Mouse (Mus musculus) cerebellum, postnatal 14 days (tissue): Measurements from ENCODE around the gene Prpf6.
A peak's percentile ranks its signal among the peaks of the same experiment; 100 is the strongest.

Experiments used
- DNase-seq, 2 experiments: peaks; one replicate each; pipeline ENCODE4 v3.0.0; 2021; ENCODE audit warnings: mixed read lengths in 2 of 2

Gene Prpf6

GRCm38 (mm10) chr2:181580131-181580772, 11.4 kb upstream of the Prpf6 start:
- no peak for DNase-seq

- DNase-seq: peak; percentile 84 to 88
Observed at GRCm38 (mm10) chr2:181581016-181581401, 10.7 kb upstream of the Prpf6 start.

DNA sequence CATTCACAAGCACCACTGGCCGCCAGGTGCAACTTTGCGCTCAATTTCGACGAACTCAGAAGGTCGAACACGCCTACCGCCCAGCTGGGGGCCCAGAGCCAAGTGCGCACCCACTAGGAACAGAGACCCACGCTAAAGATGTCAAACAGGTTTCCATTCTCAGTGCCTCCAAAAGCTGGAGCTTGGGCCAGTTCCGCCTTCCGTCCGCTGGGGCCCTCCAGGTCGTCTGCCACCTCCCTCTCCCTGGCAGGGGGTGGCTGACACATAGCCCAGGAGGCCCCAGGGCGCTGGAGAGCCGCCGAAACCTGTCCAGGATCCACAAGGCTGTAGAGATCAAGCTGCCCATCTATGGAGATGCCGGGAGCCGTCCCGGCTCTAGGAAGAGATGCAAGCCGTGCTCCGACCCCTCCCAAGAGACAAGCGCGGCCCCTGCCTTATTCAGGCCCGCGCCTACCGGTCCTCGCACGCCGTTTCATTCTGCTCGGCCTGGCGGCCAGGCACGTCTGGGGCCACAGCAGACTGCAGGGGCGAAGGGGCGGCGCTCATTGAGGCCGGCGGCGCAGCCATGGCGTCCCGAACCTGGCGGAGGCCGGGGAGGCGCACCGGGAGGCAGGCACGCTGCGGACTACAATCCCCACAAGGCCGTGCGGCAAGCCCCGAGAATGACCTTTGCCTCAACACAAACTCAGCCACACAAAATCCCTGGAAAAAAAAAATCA, 10.1 kb upstream of the Prpf6 start:
- peak; percentile 88 to 91 for DNase-seq

DNA sequence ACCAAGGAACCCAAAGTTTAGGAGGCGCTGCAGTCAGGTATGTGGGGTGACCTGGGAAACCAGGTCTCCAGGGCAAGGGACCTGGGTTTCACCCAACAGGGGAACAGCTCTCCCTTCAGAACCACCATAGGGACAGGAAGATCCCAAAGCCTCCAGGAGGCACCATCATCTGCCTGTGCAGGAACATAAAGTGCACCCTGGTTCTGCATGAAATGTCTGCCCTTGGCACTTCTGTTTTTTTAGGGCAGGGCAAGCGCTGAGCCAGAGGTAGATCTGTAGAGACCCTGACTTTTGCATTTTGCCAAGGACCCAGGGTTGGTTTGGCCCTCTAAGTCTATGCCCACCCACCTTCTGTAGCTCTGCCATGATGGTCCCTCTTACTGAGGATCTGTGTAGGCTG, 9.3 kb upstream of the Prpf6 start:
- no peak for DNase-seq

GRCm38 (mm10) chr2:181582939-181583338, 8.7 kb upstream of the Prpf6 start:
- DNase-seq: no peak

- DNase-seq: no peak
Observed at GRCm38 (mm10) chr2:181583460-181584257, 8.0 kb upstream of the Prpf6 start.

DNA sequence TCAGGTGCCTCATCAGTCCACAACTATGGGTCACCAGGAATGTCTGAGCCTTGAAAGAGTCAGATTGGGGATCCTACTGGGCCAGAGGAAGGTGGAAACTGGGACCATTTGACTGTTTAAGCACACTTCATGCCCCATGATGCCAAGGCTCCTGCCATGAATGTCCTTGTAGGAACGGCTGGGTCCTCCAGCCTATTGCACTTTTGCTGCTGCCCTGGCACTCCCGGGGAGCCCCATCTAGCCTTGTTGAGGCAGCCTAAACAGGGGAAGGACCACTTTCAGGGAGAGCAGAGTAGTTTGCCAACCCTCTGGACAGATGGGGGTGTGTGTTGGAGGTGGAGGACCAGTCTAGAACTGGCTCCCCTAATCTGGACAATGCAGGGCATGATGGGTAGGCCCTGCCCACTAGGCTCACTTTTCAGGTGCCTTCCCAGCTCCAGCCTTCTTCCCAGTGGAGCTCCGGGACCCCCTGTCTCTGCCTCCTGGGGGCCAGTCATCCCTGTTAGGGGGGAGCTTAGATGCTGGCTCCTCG, 7.2 kb upstream of the Prpf6 start, which contains the start of gene Uckl1:
Uckl1 (minus strand) TSS at position 482 of the 532 bp plus-strand sequence.
- DNase-seq: no peak

GRCm38 (mm10) chr2:181585506-181585905, 6.2 kb upstream of the Prpf6 start:
- no peak for DNase-seq

DNA sequence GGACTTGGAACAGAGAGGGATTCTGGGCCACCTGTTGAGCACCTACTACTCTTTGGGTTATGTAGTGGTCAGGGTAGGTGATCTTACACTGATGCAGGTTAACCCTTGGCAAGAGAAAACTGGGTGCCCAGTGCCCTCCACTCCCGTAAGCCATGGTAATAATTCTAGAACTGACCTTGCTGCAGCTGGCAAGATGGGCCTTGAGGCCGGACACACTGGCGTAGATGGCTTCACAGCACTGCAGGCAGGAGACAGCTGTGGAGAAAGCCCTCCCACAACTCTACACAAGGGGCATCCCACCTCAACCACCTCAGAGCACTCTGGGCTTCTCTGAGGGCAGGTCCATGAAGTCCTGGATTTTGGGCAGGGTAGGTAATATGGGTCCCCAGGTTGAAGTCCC, 5.5 kb upstream of the Prpf6 start:
- no peak for DNase-seq

GRCm38 (mm10) chr2:181587796-181588195, 3.9 kb upstream of the Prpf6 start:
- no peak for DNase-seq

GRCm38 (mm10) chr2:181588229-181588780, 3.4 kb upstream of the Prpf6 start:
- DNase-seq: no peak

DNA sequence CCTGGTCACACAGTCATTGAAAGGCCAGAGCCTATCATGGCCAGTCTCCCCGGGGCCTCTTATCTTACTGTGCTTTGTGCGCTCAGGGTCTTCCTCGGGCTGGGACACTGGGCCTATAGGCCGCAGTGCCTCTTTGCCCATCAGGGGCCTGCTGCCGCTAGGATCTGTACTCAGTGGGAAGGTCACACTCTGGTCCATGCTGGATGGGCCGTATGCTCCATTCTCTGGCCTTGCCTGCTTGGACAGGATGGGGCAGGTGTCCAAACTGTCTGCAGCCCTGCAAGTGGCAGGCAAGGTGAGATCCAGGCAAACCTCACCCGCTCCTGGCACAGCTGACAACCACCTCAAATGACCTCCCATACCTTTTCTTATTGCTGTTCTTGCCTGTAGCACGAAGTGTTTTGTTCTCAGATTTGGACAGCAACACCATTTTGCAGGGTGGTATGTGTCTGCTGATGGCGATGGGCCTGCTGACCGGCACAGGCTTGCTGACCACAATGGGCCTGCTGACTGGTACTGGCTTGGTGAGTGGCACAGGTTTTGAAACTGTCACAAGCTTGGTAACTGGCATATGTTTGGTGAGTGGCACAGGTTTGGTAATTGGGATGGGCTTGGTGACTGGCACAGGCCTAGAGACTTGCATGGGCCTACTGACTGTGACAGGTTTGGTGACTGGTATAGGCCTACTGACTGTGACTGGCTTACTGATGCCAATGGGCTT, 2.5 kb upstream of the Prpf6 start:
- no peak for DNase-seq

DNA sequence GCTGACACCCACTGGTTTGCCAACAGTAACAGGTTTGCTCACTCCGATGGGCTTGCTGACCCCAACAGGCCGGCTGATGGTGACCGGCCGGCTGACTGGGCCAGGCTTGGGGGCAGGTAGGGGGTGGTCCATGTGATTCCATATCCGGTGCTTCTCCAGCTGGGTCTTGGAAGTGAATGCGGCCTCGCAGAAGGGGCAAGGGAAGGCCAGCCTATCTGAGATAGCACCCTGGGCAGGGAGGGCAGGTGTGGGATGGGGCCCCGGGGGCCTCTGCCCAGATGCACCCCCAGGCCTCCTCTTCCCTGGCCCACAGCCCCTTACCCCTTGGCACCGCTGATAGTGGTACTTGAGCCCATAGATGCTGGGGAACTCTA, 1.9 kb upstream of the Prpf6 start:
- no peak for DNase-seq

DNA sequence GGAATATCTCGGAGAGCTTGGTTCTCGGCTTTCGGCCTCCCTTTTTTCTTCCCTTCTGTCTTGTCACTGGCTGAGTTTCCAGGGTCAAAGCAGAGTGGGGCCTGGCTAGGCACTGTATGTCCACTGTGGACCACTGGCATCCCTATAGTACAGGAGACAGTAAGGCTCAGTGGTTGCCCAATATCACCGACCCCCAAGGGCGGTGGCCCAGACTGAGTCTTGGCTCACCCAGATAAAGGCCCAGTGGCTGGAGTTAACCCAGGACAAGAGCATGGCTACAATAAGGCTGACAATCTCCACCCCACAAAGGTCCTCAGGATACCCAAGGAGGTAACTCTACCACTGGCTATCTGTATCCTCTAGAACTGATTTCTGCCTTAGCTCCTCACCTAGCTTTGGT, 1.2 kb upstream of the Prpf6 start:
- no peak for DNase-seq

DNA sequence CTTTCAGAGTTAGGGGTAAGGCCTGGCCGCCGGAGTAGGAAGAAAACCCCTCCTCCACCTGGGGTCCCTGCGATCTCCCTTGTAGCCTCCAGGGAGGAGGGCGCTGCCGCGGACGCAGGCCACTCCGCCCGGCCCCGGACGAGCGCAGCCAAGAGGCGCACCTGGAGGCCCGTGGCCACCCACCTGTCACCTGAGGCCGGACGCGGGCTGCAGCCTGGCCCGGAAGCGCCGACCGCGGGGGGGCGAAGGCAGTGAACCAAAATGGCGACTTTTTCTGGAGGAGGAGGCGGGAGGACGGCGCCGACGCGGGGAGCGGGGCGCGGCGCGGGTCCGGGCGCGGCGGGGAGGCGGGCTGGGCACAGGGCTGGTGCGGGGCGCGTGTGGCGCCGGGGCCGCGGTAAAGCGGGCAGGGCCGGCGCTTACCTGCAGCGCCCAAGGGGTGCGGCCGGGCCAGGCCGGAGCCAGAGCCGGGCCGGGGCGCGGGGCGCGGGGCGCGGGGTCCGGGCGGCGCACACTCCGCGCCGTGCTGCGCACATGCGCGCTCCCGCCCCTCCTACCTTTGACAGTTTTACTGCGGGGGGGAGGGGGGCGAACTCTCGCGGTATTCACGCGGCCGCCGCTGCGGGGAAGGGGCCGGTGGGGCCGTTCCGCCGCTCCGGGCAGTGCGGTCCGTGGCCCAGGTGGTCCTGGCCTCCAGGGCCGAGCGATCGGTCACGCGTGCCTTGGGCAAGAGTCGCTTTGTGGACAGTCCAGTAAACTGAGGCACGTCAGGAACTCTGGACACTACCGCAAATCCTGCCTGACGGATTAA, 768 bp downstream of the Prpf6 start, which contains the start of gene Zfp512b:
Zfp512b (minus strand) TSS at position 573 of the 811 bp plus-strand sequence.
- DNase-seq: peak; percentile 88 to 89

DNA sequence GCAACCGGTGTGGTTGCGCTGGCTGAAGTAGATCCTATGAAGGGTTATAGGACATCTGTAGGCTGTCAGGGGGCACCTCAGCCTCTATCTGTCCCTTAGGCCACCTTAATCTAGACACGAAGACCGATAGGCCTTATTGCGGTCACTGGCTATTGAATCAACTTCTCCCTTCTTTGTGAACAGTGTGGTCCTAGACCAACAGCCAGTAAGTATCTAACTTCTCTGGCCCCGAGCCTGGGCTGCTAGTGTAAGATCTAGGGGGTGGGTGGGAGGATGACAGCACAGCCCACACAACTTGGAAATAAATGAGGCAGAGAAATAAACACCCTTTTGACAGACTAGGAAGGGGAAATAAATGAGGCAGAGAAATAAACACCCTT, 1.4 kb downstream of the Prpf6 start:
- DNase-seq: no peak

DNA sequence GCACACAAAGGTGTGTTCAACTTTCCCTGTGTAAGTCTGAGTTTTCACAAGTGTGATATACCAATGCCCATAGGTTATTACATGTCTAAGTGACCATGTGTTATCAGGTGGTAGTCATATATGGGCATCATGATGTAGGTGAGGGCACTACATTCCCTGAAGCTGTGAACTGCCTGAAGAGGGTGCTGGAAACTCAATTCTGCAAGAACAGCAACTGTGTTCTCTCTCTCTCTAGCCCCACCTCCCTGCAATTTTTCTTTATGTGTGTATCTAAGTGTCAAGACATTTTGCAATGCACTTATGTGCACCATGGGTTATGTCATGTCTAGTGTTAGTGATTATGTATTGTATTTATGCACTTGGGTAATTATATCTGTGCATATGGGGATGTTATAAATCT, 2.3 kb downstream of the Prpf6 start:
- DNase-seq: no peak

DNA sequence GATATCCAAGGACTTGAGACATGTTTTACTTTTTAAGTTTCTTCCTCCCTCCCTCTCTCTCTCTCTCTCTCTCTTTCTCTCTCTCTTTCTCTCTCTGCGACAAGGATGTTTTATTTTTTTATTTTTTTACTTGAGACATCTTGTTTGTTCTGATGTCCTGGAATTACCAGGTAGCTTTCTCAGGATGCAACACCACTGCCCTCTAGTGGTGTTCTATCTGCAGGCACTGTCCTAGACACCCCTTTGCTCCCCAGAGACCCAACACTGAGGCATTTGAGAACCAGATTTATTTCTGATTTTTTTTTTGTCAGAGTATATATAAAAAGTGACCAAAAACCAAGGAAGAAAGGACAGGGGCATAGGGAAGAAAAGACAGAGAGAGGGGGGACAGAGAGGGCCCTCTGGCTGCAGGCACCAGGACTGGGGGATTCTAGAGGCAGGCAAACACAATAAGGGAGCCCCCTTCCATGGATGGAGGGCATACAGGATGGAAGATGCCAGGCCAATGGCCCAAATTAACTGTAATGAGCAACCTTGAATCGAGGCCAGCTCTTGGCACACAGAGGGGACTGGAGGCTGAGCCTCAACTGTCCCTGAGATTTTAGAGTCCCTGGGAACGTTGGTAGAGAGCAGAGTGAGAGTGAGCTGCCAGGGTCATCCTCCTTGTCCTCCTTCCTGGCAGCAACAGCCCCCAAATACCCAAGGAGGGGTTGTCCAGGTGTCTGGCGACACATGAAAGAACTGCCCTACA, 3.5 kb downstream of the Prpf6 start:
- peak; percentile 82 to 84 for DNase-seq

DNA sequence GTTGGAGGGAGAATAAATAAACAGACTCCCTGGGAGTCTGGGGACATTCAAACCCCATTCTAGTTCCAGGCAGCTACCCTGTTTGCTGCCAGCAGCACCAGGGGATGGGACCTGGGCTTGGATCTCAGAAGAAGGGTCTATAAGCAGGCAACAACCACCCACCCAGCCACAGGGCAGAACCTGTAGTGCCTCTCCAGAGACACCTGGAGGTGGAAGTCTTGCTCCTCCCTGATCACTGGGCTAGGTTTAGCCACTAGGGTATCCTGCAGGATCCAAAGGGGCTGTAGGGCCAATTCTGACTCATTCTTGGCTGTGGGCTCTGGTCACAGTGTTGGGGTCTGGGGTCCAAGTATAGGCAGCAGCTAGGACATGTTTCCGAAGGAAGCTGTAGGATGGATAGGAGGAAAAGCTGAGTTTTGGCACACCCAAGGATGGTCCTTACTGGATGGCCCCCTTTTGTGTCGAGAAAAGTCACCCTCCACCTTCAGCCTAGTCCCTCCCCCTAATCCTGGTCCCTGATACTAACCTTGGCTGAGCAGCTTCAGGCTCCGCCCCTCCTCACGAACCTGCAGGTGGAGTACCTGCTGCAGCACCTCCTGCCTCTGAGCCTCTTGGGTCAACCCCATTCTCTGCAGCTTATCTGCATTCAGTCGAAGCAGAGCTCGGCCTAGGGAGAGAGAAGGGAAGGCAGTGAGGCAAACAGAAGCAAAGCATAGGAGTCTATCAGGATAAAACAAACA, 4.7 kb downstream of the Prpf6 start:
- no peak for DNase-seq
